Mouse (Mus musculus): ENCODE results near the gene Arvcf. TPM values are rescaled to one million over a fixed set of nuclear protein-coding genes. Genes with fewer than 3 reads are reported as not detected.
A peak's percentile ranks its signal among the peaks of the same experiment; 100 is the strongest.

The Arvcf gene
- polyA plus RNA-seq, 1 experiment from 2014 or later: 118 TPM

DNA sequence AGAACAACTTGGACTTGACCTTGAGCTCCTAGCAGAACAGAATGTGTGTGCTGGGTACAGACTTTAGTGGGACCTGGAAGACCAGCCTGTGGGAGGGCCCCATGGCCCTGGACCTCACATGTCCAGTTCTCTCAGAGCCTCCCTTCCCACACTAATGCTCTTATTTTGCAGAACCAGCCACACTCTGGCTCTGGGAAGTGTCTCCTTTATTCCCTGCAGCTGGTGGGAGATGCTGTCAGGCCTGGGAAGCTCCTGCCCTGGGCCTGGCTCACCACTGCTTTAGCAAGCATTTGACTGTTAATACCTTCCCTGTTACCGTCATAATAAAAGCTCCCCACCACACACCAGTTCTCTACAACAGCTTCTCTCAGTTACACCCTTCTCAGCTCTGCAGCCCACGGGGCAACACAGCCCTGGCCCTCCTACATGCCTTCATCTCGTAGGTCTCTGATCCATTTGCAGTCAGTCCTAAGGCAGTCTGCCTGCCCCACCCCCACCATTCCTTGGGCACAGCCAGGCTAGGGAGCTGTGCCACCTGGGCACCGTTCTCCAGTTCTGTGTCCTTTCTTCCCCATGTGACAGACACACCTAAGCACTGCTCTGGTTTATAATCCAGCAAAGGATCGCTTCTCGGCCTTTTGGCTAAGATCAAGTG is 12.3 kb downstream of the Arvcf start:
- no peak overlapping the region for H3K27ac ChIP-seq
- 75% methylated on average over 6 of the region's 6 CpGs for WGBS

DNA sequence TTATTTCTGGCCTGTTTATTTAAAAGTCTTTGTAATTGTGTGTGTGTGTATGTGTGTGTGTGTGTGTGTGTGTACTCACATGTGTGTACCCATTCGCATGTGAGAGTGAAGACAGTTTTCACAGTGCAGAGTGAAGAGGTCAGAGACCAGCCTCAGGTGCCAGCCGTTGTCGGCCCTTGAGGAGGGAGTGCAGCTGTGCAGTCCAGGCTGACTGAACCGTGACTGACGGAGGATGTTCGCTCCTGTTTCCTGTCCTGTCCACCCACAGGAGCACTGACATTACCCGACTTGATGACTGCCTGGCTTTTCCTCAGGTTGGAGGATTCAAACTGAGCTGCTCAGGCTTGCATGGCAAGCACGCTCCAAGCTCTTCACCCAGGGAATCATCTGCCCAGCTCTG is 15.0 kb downstream of the Arvcf start:
- no peak overlapping the region for H3K4me3 ChIP-seq
- ATAC-seq (ENCODE audit: low FRiP score, low read depth): no peak
- 82% methylated on average over 8 of the region's 8 CpGs for WGBS

More for the DNA sequence above, 12.3 kb downstream of the Arvcf start:
- H3K4me3 ChIP-seq: no peak overlapping the region
- no peaks in the 10 kb centered on the region for H3K9me3 ChIP-seq
- no peaks in the 10 kb centered on the region for H3K4me1 ChIP-seq
- H3K27me3 ChIP-seq (replicated peaks): no peaks in the 10 kb centered on the region
- H3K36me3 ChIP-seq: peaks cover 14% of the 10 kb centered on the region
- ATAC-seq (ENCODE audit: low FRiP score, low read depth): no peak
- no peak overlapping the region for H3K9ac ChIP-seq
- H3K4me2 ChIP-seq (replicated peaks): no peak overlapping the region

DNA sequence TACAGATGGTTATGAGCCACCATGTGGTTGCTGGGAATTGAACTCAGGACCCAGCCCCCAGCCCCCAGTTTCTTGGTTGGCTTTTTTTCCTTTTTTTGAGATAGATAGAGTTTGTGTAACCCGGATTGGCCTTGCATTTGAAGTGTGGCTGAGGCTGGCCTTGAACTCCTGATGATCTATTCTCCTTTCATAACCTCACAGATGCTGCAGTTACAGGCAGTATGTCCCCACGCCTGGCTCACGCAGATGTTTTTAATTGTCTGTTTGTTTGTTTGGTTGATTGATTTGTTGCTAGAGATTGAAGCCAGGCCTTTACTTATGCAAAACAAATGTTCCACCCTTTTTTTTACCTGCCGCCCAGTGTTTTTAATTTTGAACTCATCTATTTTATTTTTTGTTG is 18.9 kb downstream of the Arvcf start:
- no peak for ATAC-seq (ENCODE audit: low FRiP score, low read depth)

More for the DNA sequence above, 15.0 kb downstream of the Arvcf start:
- Histone ChIP-seq H3K9me3 (no peaks in the 10 kb centered on the region), H3K27me3 (replicated peaks) (no peaks in the 10 kb centered on the region), H3K4me2 (replicated peaks) (no peak overlapping the region), H3K27ac (no peak overlapping the region), H3K36me3 (peaks cover 14% of the 10 kb centered on the region), H3K9ac (no peak overlapping the region), H3K4me1 (no peaks in the 10 kb centered on the region)

DNA sequence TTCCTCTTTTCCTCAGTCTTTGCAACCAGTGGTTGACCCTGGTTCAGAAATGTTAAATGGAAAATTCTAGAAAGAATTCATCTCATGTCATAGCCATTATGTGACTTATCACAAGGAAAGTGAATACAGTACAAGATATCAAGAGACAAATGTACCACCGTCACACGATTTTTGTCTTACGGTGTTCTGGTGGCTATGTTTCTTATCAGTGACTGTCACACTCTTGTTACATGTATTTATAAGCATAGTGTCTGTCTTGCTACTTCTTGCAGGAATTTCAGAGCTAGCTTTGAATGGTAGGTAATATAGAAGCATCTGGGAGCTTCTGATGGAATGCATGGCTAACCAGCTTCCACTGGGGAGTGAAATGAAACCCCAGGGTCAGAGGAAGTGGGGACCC is 22.2 kb downstream of the Arvcf start:
- Histone ChIP-seq H3K27ac (no peak overlapping the region), H3K4me2 (replicated peaks) (no peak overlapping the region), H3K4me1 (no peaks in the 10 kb centered on the region), H3K4me3 (no peak overlapping the region), H3K9me3 (no peaks in the 10 kb centered on the region), H3K9ac (no peak overlapping the region), H3K27me3 (replicated peaks) (no peaks in the 10 kb centered on the region), H3K36me3 (no peaks in the 10 kb centered on the region)
- no peak for ATAC-seq (ENCODE audit: low FRiP score, low read depth)
- WGBS: 97% methylated on average over 3 of the region's 3 CpGs

More for the DNA sequence above, 18.9 kb downstream of the Arvcf start:
- Histone ChIP-seq H3K36me3 (peaks cover 14% of the 10 kb centered on the region), H3K4me1 (no peaks in the 10 kb centered on the region), H3K27ac (no peak overlapping the region), H3K9ac (no peak overlapping the region), H3K27me3 (replicated peaks) (no peaks in the 10 kb centered on the region), H3K4me2 (replicated peaks) (no peak overlapping the region), H3K9me3 (no peaks in the 10 kb centered on the region), H3K4me3 (no peak overlapping the region)
- 93% methylated on average over 4 of the region's 4 CpGs for WGBS

DNA sequence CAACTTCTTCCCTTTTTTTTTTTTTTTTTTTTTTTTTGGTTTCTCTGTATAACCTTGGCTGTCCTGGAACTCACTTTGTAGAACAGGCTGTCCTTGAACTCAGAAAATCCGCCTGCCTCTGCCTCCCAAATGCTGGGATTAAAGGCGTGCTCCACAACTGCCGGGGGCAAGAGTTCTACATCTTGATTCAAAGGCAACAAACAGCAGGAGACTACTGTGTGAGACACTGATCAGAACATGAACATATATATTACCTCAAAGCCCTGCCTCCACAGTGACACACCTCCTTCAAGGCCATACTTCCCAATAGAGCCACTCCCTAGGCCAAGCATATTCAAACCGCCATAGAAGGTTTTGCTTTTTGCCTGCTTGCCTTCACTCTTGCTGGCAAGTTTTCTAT is 25.6 kb downstream of the Arvcf start:
- ATAC-seq (ENCODE audit: low FRiP score, low read depth): no peak

DNA sequence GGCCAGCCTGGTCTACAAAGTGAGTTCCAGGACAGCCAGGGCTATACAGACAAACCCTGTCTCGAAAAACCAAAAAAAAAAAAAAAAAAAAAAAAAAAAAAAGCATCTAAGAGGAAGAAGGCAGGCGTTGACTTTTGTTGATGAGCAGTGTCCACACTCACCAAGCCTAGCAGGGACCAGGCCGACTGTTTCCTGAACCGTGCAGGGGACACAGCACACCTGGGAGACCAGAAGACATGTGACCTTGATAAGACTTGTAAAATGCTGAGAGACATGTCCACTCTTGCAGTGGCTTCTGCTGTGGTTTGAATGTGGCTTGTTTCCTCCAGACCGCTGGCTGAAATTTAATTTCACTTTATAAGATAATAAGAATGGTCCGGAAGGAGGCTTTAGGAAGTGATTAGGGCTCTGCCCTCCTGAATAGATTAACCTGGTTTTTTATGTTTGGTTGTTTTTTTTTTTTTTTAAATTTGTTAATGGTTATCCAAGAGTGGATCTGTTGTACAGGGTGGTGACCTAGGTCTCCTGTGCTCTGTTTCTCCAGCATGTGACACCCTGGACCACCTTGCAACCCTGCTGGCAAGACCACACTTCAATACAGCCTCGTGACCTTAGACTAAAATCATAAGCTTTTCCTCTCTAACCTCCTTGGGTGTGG is 28.4 kb downstream of the Arvcf start:
- no peak for ATAC-seq (ENCODE audit: low FRiP score, low read depth)
- Histone ChIP-seq H3K4me3 (no peak overlapping the region), H3K9me3 (no peaks in the 10 kb centered on the region), H3K27me3 (replicated peaks) (no peaks in the 10 kb centered on the region), H3K9ac (no peak overlapping the region), H3K4me1 (peaks cover 44% of the 10 kb centered on the region), H3K27ac (no peak overlapping the region), H3K4me2 (replicated peaks) (no peak overlapping the region), H3K36me3 (no peaks in the 10 kb centered on the region)
- WGBS: 80% methylated on average over 7 of the region's 7 CpGs

More for the DNA sequence above, 25.6 kb downstream of the Arvcf start:
- no peak overlapping the region for H3K27ac ChIP-seq
- H3K27me3 ChIP-seq (replicated peaks): no peaks in the 10 kb centered on the region
- no peak overlapping the region for H3K4me3 ChIP-seq
- H3K36me3 ChIP-seq: no peaks in the 10 kb centered on the region
- peaks cover 17% of the 10 kb centered on the region for H3K4me1 ChIP-seq
- no peaks in the 10 kb centered on the region for H3K9me3 ChIP-seq
- H3K9ac ChIP-seq: no peak overlapping the region
- H3K4me2 ChIP-seq (replicated peaks): no peak overlapping the region
- 92% methylated on average over 4 of the region's 4 CpGs for WGBS

DNA sequence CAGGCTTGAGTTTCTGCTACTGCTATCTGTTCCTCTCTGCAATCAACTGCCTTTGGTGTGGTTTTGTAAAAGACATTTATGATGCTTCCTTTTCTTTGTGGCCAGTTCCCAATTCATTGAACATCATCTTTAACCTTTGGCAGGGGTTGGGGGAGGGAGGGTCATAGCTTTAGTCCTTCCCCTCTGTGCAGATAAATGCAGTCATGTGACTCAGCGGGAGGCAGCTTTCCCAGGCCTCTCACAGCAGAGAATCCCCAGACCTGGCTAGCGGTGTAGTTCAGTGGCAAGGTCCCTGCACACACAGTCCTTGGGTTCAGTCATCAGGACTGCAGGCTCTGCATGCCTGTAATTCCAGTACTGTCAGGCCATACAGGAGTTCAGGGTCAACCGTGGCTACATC is 29.2 kb downstream of the Arvcf start:
- Histone ChIP-seq H3K9me3 (no peaks in the 10 kb centered on the region), H3K4me2 (replicated peaks) (no peak overlapping the region), H3K4me3 (no peak overlapping the region), H3K9ac (no peak overlapping the region), H3K4me1 (peaks cover 52% of the 10 kb centered on the region), H3K27me3 (replicated peaks) (no peaks in the 10 kb centered on the region), H3K36me3 (no peaks in the 10 kb centered on the region), H3K27ac (no peak overlapping the region)
- ATAC-seq (ENCODE audit: low FRiP score, low read depth): no peak
- 19% methylated on average over 3 of the region's 3 CpGs for WGBS

DNA sequence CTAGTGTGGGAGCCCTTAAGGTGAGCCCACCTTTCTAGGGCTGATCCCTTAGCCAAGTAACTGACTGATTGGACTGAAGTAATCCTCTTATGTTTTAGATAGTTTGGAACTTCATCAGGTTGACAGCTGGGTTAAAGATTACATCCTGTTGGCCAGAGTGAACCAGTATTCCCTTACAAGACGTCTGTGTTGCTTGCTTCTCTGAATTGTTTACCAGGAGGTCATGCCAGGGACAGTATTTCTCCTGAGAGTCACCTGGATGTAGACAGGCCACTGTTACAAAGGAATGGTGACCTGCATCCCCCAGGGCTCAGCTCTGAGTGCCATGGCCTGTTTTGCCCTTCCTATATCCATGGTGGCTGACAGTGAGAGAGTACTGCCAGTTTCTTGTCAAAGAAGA is 30.5 kb downstream of the Arvcf start:
- Histone ChIP-seq H3K9me3 (no peaks in the 10 kb centered on the region), H3K4me2 (replicated peaks) (no peak overlapping the region), H3K27ac (no peak overlapping the region), H3K27me3 (replicated peaks) (no peaks in the 10 kb centered on the region), H3K9ac (no peak overlapping the region), H3K36me3 (no peaks in the 10 kb centered on the region), H3K4me3 (no peak overlapping the region), H3K4me1 (peaks cover 65% of the 10 kb centered on the region)
- 41% methylated on average over 1 of the region's 1 CpGs for WGBS
- ATAC-seq (ENCODE audit: low FRiP score, low read depth): no peak

DNA sequence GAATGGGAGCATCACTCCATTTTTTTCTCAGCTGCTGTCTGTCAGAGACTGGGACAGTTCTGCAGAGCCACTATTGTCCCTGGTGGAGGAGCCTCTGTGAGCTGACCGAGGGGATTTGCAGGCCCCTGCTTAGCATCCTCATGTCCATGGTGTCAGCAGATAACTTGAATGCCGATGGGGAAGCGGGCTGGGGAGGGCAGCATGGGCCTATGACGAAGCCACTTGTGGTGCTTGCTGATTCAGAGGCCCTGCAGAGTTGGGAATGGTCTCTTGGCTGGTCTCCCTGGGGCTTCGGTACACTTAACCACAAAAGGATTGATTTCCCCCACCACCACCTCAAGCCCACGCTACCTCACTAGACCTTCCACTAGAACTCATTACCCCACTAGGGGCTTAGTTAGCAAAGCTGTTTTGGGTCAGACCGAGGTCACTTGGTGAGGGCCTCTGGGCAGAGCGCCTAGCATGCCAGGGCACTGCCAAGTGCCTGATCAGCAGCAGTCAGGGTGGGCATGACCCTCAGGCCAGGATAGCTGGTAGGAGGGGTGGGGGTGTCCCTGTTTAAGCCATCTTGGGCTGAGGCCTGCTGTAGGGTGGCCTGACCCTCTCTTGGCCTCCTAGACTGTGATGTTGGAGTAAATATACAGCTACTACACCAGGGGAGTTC is 31.5 kb downstream of the Arvcf start:
- H3K9ac ChIP-seq: no peak overlapping the region
- no peak overlapping the region for H3K4me3 ChIP-seq
- H3K4me1 ChIP-seq: peaks cover 74% of the 10 kb centered on the region
- H3K9me3 ChIP-seq: no peaks in the 10 kb centered on the region
- 71% methylated on average over 8 of the region's 8 CpGs for WGBS
- no peaks in the 10 kb centered on the region for H3K27me3 ChIP-seq (replicated peaks)
- no peak for ATAC-seq (ENCODE audit: low FRiP score, low read depth)
- 0 out of 2 replicates have a peak overlapping the region, but pooled peaks have one; percentile 1 for H3K4me2 ChIP-seq (replicated peaks)
- no peaks in the 10 kb centered on the region for H3K36me3 ChIP-seq
- peak overlapping the region; percentile 88; the same call in 1 of the 2 replicates for H3K27ac ChIP-seq

DNA sequence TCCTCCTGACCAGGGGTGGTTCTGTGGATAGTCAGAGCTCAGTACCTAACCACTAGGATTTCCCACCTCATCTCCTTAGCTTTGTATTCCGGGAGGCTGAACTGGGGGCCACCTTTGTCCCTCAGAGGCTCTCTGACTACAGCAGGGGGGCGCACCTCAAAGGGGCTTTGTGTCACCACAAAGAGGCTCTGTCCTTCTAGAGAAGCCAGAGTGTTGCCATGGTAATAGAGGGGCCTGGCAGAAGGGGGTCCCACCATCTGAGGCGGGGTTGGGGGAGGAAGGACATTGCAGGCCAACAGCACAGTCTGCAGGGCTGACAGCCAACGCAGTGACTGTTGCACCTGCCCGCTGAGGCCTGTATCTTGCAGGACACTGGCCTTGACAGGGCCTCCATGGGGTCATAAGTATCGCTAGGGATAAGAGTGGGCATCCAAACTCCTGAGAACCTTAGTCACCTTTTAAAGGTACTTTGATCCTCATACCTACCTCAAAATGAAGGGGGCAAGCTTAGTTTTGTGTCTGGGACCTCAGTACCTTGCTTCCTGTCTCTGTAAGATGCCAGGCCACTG is 32.6 kb downstream of the Arvcf start:
- 9% methylated on average over 6 of the region's 6 CpGs for WGBS
- H3K9me3 ChIP-seq: no peaks in the 10 kb centered on the region
- H3K9ac ChIP-seq: 0 out of 2 replicates have a peak overlapping the region, but pooled peaks have one; percentile 13
- no peak overlapping the region for H3K4me3 ChIP-seq
- H3K4me1 ChIP-seq: peaks cover 79% of the 10 kb centered on the region
- no peaks in the 10 kb centered on the region for H3K36me3 ChIP-seq
- no peaks in the 10 kb centered on the region for H3K27me3 ChIP-seq (replicated peaks)
- 0 out of 2 replicates have a peak overlapping the region, but pooled peaks have one; percentile 14 for H3K4me2 ChIP-seq (replicated peaks)
- ATAC-seq (ENCODE audit: low FRiP score, low read depth): peak; percentile 91
- peak overlapping the region; percentile 88 for H3K27ac ChIP-seq

DNA sequence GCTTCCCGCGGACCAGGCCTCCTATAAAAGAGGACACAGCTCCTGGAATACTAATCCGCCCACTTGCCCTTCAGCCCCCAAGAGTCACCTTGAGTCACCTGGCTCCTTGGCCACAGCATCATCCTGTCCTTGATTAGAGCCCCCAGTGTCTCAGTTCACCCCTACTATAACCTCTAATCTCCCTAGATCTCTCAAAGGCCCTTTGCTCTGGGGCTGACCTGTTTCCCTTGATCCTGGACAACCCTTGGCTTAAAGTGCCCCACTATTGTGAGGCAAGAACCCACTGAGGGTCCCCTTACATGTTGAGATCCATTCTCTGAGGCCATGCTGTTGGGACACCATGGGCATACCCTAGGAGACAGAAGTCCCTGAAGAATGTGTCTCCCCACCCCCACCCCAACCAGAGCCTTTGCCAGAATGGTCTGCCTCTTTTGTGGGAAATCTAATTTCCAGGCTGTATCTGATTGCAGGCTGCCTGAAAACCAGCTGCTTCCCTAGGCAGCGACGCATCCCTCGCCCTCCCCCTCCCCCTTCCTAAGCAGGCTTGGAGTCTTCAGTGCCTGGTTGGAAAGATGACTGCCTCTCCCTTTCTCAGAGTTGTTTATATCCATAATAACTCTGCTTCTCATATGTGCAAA is 33.8 kb downstream of the Arvcf start:
- no peaks in the 10 kb centered on the region for H3K9me3 ChIP-seq
- H3K27ac ChIP-seq: peak overlapping the region; percentile 88
- peak; percentile 54 for ATAC-seq (ENCODE audit: low FRiP score, low read depth)
- H3K4me1 ChIP-seq: peaks cover 78% of the 10 kb centered on the region
- no peak overlapping the region for H3K4me3 ChIP-seq
- WGBS: 43% methylated on average over 6 of the region's 6 CpGs
- H3K9ac ChIP-seq: 0 out of 2 replicates have a peak overlapping the region, but pooled peaks have one; percentile 13
- no peaks in the 10 kb centered on the region for H3K36me3 ChIP-seq
- H3K27me3 ChIP-seq (replicated peaks): no peaks in the 10 kb centered on the region
- no peak overlapping the region for H3K4me2 ChIP-seq (replicated peaks)

Measured in neural tube, embryonic 12.5 days (tissue).